Mouse (Mus musculus) heart, postnatal 4 days (tissue): ENCODE measurements around the gene Sobp. TPM values are rescaled to one million over a fixed set of nuclear protein-coding genes. Genes with fewer than 3 reads are reported as not detected.

ENCODE experiments used
- DNase-seq: peaks from one replicate; pipeline ENCODE4 v3.0.0; 2021
- total RNA-seq, 2 experiments: library from RNA; stranded (reverse); gene quantifications; 2 replicates each; pipeline ENCODE4 v1.2.3; 2021

The Sobp gene
- total RNA-seq, 2 experiments from 2014 or later, result 12.2 to 13.0 TPM

GRCm38 (mm10) chr10:43033481-43034248 lies 140.7 kb downstream of the Sobp start:
- DNase-seq, result no peak

GRCm38 (mm10) chr10:43027006-43027405 lies 147.3 kb downstream of the Sobp start:
- no peak for DNase-seq

GRCm38 (mm10) chr10:43023454-43024194 lies 150.7 kb downstream of the Sobp start:
- no peak for DNase-seq

GRCm38 (mm10) chr10:43022190-43022761 lies 152.1 kb downstream of the Sobp start:
- DNase-seq, result no peak

- DNase-seq, result peak; percentile 53
These were observed 152.7 kb downstream of the Sobp start for GRCm38 (mm10) chr10:43021512-43022116.

GRCm38 (mm10) chr10:43021017-43021416 lies 153.3 kb downstream of the Sobp start:
- DNase-seq, result no peak

GRCm38 (mm10) chr10:43014782-43015181 lies 159.5 kb downstream of the Sobp start:
- no peak for DNase-seq

GRCm38 (mm10) chr10:43014358-43014757 lies 160.0 kb downstream of the Sobp start:
- no peak for DNase-seq

- DNase-seq, result peak; percentile 47
These were observed 166.2 kb downstream of the Sobp start for GRCm38 (mm10) chr10:43008116-43008515.

GRCm38 (mm10) chr10:43006534-43006933 lies 167.8 kb downstream of the Sobp start:
- DNase-seq, result peak; percentile 53

- DNase-seq, result no peak
These were observed 168.7 kb downstream of the Sobp start for GRCm38 (mm10) chr10:43005677-43006076.

GRCm38 (mm10) chr10:43005031-43005430 lies 169.3 kb downstream of the Sobp start:
- no peak for DNase-seq

- DNase-seq, result no peak
These were observed 170.1 kb downstream of the Sobp start for GRCm38 (mm10) chr10:43004174-43004734.

- DNase-seq, result no peak
These were observed 170.9 kb downstream of the Sobp start for GRCm38 (mm10) chr10:43003466-43003757.

- DNase-seq, result no peak
These were observed 171.4 kb downstream of the Sobp start for GRCm38 (mm10) chr10:43002721-43003465.

- DNase-seq, result peak; percentile 45
These were observed 172.2 kb downstream of the Sobp start for GRCm38 (mm10) chr10:43002066-43002678.

- DNase-seq, result no peak
These were observed 172.9 kb downstream of the Sobp start for GRCm38 (mm10) chr10:43001433-43001832.

- no peak for DNase-seq
These were observed 175.0 kb downstream of the Sobp start for GRCm38 (mm10) chr10:42999324-42999723.

GRCm38 (mm10) chr10:42997278-42997677 lies 177.1 kb downstream of the Sobp start:
- DNase-seq, result no peak

GRCm38 (mm10) chr10:42995484-42995895 lies 178.8 kb downstream of the Sobp start:
- no peak for DNase-seq

- no peak for DNase-seq
These were observed 180.0 kb downstream of the Sobp start for GRCm38 (mm10) chr10:42994331-42994782.

GRCm38 (mm10) chr10:42991018-42991417 lies 183.3 kb downstream of the Sobp start:
- DNase-seq, result no peak
